Mouse (Mus musculus) cerebellum, postnatal 14 days (tissue): ENCODE results near the gene Chil4.

ENCODE experiments used
- DNase-seq, 2 experiments: peaks; one replicate each; pipeline ENCODE4 v3.0.0; 2021; ENCODE audit warnings: mixed read lengths in 2 of 2

Gene Chil4

DNA sequence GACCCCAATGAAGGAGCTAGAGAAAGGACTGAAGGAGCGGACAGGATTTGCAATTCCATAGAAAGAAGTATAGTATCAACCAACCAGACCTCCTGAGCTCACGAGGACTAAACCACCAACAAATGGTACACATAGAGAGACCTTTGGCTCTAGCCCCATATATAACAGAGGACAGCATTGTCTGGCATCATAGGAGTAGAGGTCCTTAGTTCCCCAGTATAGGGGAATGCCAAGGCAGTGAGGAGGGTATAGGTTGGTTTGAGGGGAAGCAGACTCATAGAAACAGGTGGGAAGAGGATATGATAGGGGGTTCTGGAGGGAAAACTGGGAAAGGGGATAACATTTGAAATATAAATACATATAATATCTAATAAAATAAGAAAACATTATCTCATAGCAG, 64.9 kb downstream of the Chil4 start:
- no peak for DNase-seq
